Mouse (Mus musculus) adrenal gland, adult 8-10 months (tissue): Measurements from ENCODE around the gene Abhd14a. TPM values are rescaled to one million over a fixed set of nuclear protein-coding genes. Genes with fewer than 3 reads are reported as not detected.

Source experiments
- DNase-seq: peaks from one replicate; pipeline ENCODE4 v3.0.0; 2022
- total RNA-seq, 4 experiments: library from RNA; stranded (reverse); gene quantifications; 2 replicates each; pipeline ENCODE4 v1.2.4; 2022

Abhd14a gene
- total RNA-seq, 4 experiments from 2014 or later, result 24.8 to 32.3 (median 26.4) TPM

- DNase-seq, result no peak
Measured at GRCm38 (mm10) chr9:106410086-106410650, 37.3 kb downstream of the Abhd14a start.

GRCm38 (mm10) chr9:106409096-106409495, 38.4 kb downstream of the Abhd14a start:
- no peak for DNase-seq

- DNase-seq, result no peak
Measured at GRCm38 (mm10) chr9:106406443-106407078, 40.9 kb downstream of the Abhd14a start.

- DNase-seq, result no peak
Measured at GRCm38 (mm10) chr9:106405275-106405674, 42.2 kb downstream of the Abhd14a start.

GRCm38 (mm10) chr9:106402607-106403375, 44.7 kb downstream of the Abhd14a start:
- no peak for DNase-seq

GRCm38 (mm10) chr9:106402149-106402548, 45.3 kb downstream of the Abhd14a start:
- no peak for DNase-seq

- no peak for DNase-seq
Measured at GRCm38 (mm10) chr9:106399808-106400207, 47.7 kb downstream of the Abhd14a start.

- DNase-seq, result no peak
Measured at GRCm38 (mm10) chr9:106398667-106399311, 48.7 kb downstream of the Abhd14a start.

- DNase-seq, result peak; percentile 37
Measured at GRCm38 (mm10) chr9:106397733-106398132, 49.7 kb downstream of the Abhd14a start.

GRCm38 (mm10) chr9:106394649-106395602, 52.6 kb downstream of the Abhd14a start:
- no peak for DNase-seq

- DNase-seq, result no peak
Measured at GRCm38 (mm10) chr9:106393548-106393947, 53.9 kb downstream of the Abhd14a start.

- DNase-seq, result no peak
Measured at GRCm38 (mm10) chr9:106392828-106393527, 54.5 kb downstream of the Abhd14a start.

Other genes with a start within 250 kb of the Abhd14a start
- gene Ppm1m, start 247.9 kb downstream of the Abhd14a start, total RNA-seq, result 100 to 1,000 TPM in 3 of 4 experiments, 10 to 100 TPM in 1; 95.9 to 143 (median 121) TPM
- 100 to 1,000 TPM in 3 of 4 experiments, 10 to 100 TPM in 1; 92.9 to 136 (median 118) TPM for gene Twf2, start 244.6 kb downstream of the Abhd14a start, total RNA-seq
- gene Tlr9, start 225.1 kb downstream of the Abhd14a start, total RNA-seq, result 1 to 10 TPM in 3 of 4 experiments, under 1 TPM in 1; 0.98 to 2.7 (median 1.5) TPM
- gene Alas1, start 199.0 kb downstream of the Abhd14a start, total RNA-seq, result 1,000 to 10,000 TPM in 3 of 4 experiments, 100 to 1,000 TPM in 1; 739 to 2,154 (median 1,752) TPM
- 1 to 10 TPM; 3.9 to 6.5 (median 5.5) TPM for gene Poc1a, start 166.6 kb downstream of the Abhd14a start, total RNA-seq
- gene Dusp7, start 79.0 kb downstream of the Abhd14a start, total RNA-seq, result 10 to 100 TPM; 13.1 to 22.0 (median 18.4) TPM
- 100 to 1,000 TPM; 369 to 422 (median 377) TPM for gene Rpl29, start 18.2 kb downstream of the Abhd14a start, total RNA-seq
- gene Acy1, start 9.4 kb downstream of the Abhd14a start, total RNA-seq, result 10 to 100 TPM; 15.4 to 21.4 (median 18.2) TPM
- gene Abhd14b, start 219 bp downstream of the Abhd14a start, total RNA-seq, result 10 to 100 TPM; 46.4 to 65.7 (median 49.1) TPM
- gene Pcbp4, start 5.6 kb upstream of the Abhd14a start, total RNA-seq, result 10 to 100 TPM; 20.4 to 47.9 (median 34.8) TPM
- gene Gpr62, start 18.3 kb upstream of the Abhd14a start, total RNA-seq, result under 1 TPM; 0.28 to 0.62 (median 0.46) TPM
- 10 to 100 TPM; 34.2 to 53.4 (median 35.9) TPM for gene Rrp9, start 28.3 kb upstream of the Abhd14a start, total RNA-seq
- gene Parp3, start 29.3 kb upstream of the Abhd14a start, total RNA-seq, result 10 to 100 TPM; 40.6 to 86.0 (median 52.7) TPM
- not detected for gene Iqcf1, start 52.3 kb upstream of the Abhd14a start, total RNA-seq
- gene Iqcf5, start 66.9 kb upstream of the Abhd14a start, total RNA-seq, result not detected
- gene Iqcf3, start 114.0 kb upstream of the Abhd14a start, total RNA-seq, result not detected
- not detected for gene Iqcf4, start 123.3 kb upstream of the Abhd14a start, total RNA-seq
- gene Iqcf6, start 178.9 kb upstream of the Abhd14a start, total RNA-seq, result not detected
- gene Grm2, start 208.4 kb upstream of the Abhd14a start, total RNA-seq, result not detected
- gene Tex264, start 238.2 kb upstream of the Abhd14a start, total RNA-seq, result 100 to 1,000 TPM; 123 to 161 (median 141) TPM